ENCODE assay signal across 26 mouse cellular contexts in genomic region chr14:121352744-121353143, GRCm38 (mm10). TPM values are rescaled to one million over a fixed set of nuclear protein-coding genes. Genes with fewer than 3 reads are reported as not detected.
DNase-seq lines count a peak whose midpoint lies in the region; ATAC-seq and TF ChIP-seq lines count a peak whose summit lies in the region.
"Had no signal": no experiment of that assay in that cellular context is flagged by ENCODE, and none has a peak within 500 bp of the region (broad histone marks: within the 10 kb centered on the region; RNA-seq: fewer than 3 reads in every experiment).

No protein-coding gene starts in this region.

- WGBS in kidney, adult 2 months, result 64% methylated on average over 6 of the region's 6 CpGs
- WGBS in liver, embryonic 12.5 days (ENCODE audit: insufficient replicate concordance), result 77% methylated on average over 6 of the region's 6 CpGs
- 67% methylated on average over 6 of the region's 6 CpGs for WGBS in liver, embryonic 15.5 days (ENCODE audit: insufficient replicate concordance)
- 92% methylated on average over 6 of the region's 6 CpGs for whole genome bisulfite sequencing in hindbrain, embryonic 14.5 days

- H3K9me3 ChIP-seq in liver, embryonic 12.5 days (replicated peaks), result no peaks in the 10 kb centered on the region
- no peaks in the 10 kb centered on the region for H3K9me3 ChIP-seq in liver, embryonic 15.5 days (replicated peaks)
- H3K9me3 ChIP-seq in hindbrain, embryonic 14.5 days (ENCODE audit: control insufficient read depth, low read length), result no peaks in the 10 kb centered on the region
- H3K9me3 ChIP-seq: embryonic facial prominence, embryonic 12.5 days; embryonic facial prominence, embryonic 15.5 days; heart, embryonic 10.5 days; heart, embryonic 13.5 days; hindbrain, embryonic 15.5 days had no signal

- TF ChIP-seq CTCF in kidney, adult 2 months (conservative IDR thresholded peaks at IDR 0.05; ENCODE audit: insufficient read depth, insufficient read length, low read depth, low read length), result no peak

- no peak for ATAC-seq in liver, embryonic 12.5 days
- no peak for ATAC-seq in liver, embryonic 15.5 days (ENCODE audit: insufficient read depth)
- no peak for ATAC-seq in hindbrain, embryonic 14.5 days (ENCODE audit: low FRiP score)
- ATAC-seq: forebrain, embryonic 14.5 days; forebrain, postnatal 0 days had no signal

- no peaks in the 10 kb centered on the region for H3K27me3 ChIP-seq in kidney, adult 2 months (replicated peaks; ENCODE audit: control insufficient read depth, insufficient read depth, low read length)
- no peaks in the 10 kb centered on the region for H3K27me3 ChIP-seq in liver, embryonic 12.5 days (replicated peaks)
- H3K27me3 ChIP-seq in liver, embryonic 15.5 days, result no peaks in the 10 kb centered on the region
- no peaks in the 10 kb centered on the region for H3K27me3 ChIP-seq in hindbrain, embryonic 14.5 days (ENCODE audit: control insufficient read depth, insufficient read depth, low read length)
- H3K27me3 ChIP-seq: embryonic facial prominence, embryonic 12.5 days; embryonic facial prominence, embryonic 15.5 days; heart, embryonic 13.5 days; hindbrain, embryonic 15.5 days had no signal

- H3K27ac ChIP-seq in kidney, adult 2 months (ENCODE audit: insufficient read depth, low read depth, low read length), result peak overlapping the region; percentile 96
- H3K27ac ChIP-seq in liver, embryonic 12.5 days, result peak overlapping the region; percentile 74
- peak overlapping the region; percentile 30; the same call in 1 of the 2 replicates for H3K27ac ChIP-seq in liver, embryonic 15.5 days (replicated peaks)
- H3K27ac ChIP-seq in hindbrain, embryonic 14.5 days, result no peak overlapping the region
- H3K27ac ChIP-seq: embryonic facial prominence, embryonic 12.5 days; embryonic facial prominence, embryonic 15.5 days; heart, adult 2 months; heart, embryonic 10.5 days; hindbrain, embryonic 15.5 days had no signal

- H3K9ac ChIP-seq in liver, embryonic 12.5 days, result no peak overlapping the region
- no peak overlapping the region for H3K9ac ChIP-seq in liver, embryonic 15.5 days
- H3K9ac ChIP-seq in hindbrain, embryonic 14.5 days, result no peak overlapping the region
- H3K9ac ChIP-seq: embryonic facial prominence, embryonic 12.5 days; embryonic facial prominence, embryonic 15.5 days; forebrain, postnatal 0 days; heart, embryonic 13.5 days; hindbrain, embryonic 15.5 days had no signal

- peak overlapping the region; percentile 39 for H3K4me2 ChIP-seq in liver, embryonic 12.5 days
- H3K4me2 ChIP-seq in liver, embryonic 15.5 days, result peak overlapping the region; percentile 34; the same call in 1 of the 2 replicates
- no peak overlapping the region for H3K4me2 ChIP-seq in hindbrain, embryonic 14.5 days (replicated peaks)
- H3K4me2 ChIP-seq: embryonic facial prominence, embryonic 12.5 days; embryonic facial prominence, embryonic 15.5 days; heart, embryonic 13.5 days; hindbrain, embryonic 15.5 days had no signal

- H3K4me1 ChIP-seq in kidney, adult 2 months (ENCODE audit: control insufficient read depth, insufficient read depth, low read length), result peaks cover 30% of the 10 kb centered on the region
- H3K4me1 ChIP-seq in liver, embryonic 12.5 days, result peaks cover 97% of the 10 kb centered on the region
- H3K4me1 ChIP-seq in liver, embryonic 15.5 days (replicated peaks), result peaks cover 89% of the 10 kb centered on the region
- peaks cover 14% of the 10 kb centered on the region; the same call in 1 of the 2 replicates for H3K4me1 ChIP-seq in hindbrain, embryonic 14.5 days (replicated peaks; ENCODE audit: control insufficient read depth, insufficient read depth, low read length)

- no peak for DNase-seq in kidney, adult 2 months
- no peak for DNase-seq in kidney, postnatal 25 days
- peak; percentile 68 for DNase-seq in yolk sac, embryonic 10.5 days (ENCODE audit: low spot score)
- DNase-seq in hindbrain, embryonic 14.5 days (ENCODE audit: low spot score), result no peak
- no peak for DNase-seq in right cerebral cortex, postnatal 14 days
- no peak for DNase-seq in spleen, postnatal 36 days (ENCODE audit: low spot score in 2 of 2)
- DNase-seq: adrenal gland, adult 2 months; adrenal gland, postnatal 14 days; cerebellum, adult 11 months; cerebellum, adult 2 months; cerebellum, adult 9-11 months; cerebellum, postnatal 25 days; forebrain, postnatal 0 days; gastrocnemius, adult 2 months; gastrocnemius, postnatal 36 days; heart, adult 2 months; heart, postnatal 14 days; heart, postnatal 4 days had no signal

- no peaks in the 10 kb centered on the region for H3K36me3 ChIP-seq in kidney, adult 2 months (ENCODE audit: control insufficient read depth, insufficient read depth, low read length)
- H3K36me3 ChIP-seq in liver, embryonic 12.5 days, result peaks cover 11% of the 10 kb centered on the region
- H3K36me3 ChIP-seq in liver, embryonic 15.5 days (replicated peaks), result no peaks in the 10 kb centered on the region
- no peaks in the 10 kb centered on the region for H3K36me3 ChIP-seq in hindbrain, embryonic 14.5 days (replicated peaks; ENCODE audit: control insufficient read depth, insufficient read depth)
- H3K36me3 ChIP-seq: embryonic facial prominence, embryonic 12.5 days; embryonic facial prominence, embryonic 15.5 days; heart, embryonic 10.5 days; heart, embryonic 13.5 days; hindbrain, embryonic 15.5 days had no signal

- no peak overlapping the region for H3K4me3 ChIP-seq in kidney, adult 2 months (ENCODE audit: insufficient read depth, low read depth, low read length)
- no peak overlapping the region for H3K4me3 ChIP-seq in liver, embryonic 12.5 days
- H3K4me3 ChIP-seq in liver, embryonic 15.5 days (replicated peaks), result no peak overlapping the region
- no peak overlapping the region for H3K4me3 ChIP-seq in hindbrain, embryonic 14.5 days (replicated peaks; ENCODE audit: low read length)
- H3K4me3 ChIP-seq: embryonic facial prominence, embryonic 12.5 days; embryonic facial prominence, embryonic 15.5 days; gastrocnemius, adult 2 months; heart, adult 2 months; heart, embryonic 10.5 days; heart, embryonic 13.5 days; hindbrain, embryonic 15.5 days had no signal

- no peak for TF ChIP-seq POLR2A in kidney, adult 2 months (IDR thresholded peaks at IDR 0.05; ENCODE audit: low read depth, low read length)

RNA-seq across cellular contexts. Expression of gene Stk24, which starts 27.1 kb away (rescaled TPM):
- 27.1 and 30.3 TPM in 2 replicates for polyA plus RNA-seq in kidney, adult 2 months (2012; rRNA removed)
- polyA plus RNA-seq in liver, embryonic 12.5 days (2016; fragmentation: Nextera tagmentation; extraction: Ambion mirVana), result 56.8 and 62.0 TPM in 2 replicates
- polyA plus RNA-seq in liver, embryonic 15.5 days (2015; fragmentation: Nextera tagmentation; extraction: Ambion mirVana), result 27.0 and 29.3 TPM in 2 replicates
- 22.5 and 23.1 TPM in 2 replicates for polyA plus RNA-seq in hindbrain, embryonic 14.5 days (2014; fragmentation: Nextera tagmentation; extraction: Ambion mirVana)
